Mouse (Mus musculus) midbrain, embryonic 15.5 days (tissue): ENCODE results near the gene Pea15a. TPM values are rescaled to one million over a fixed set of nuclear protein-coding genes. Genes with fewer than 3 reads are reported as not detected.
"Not testable (repeated sequence)": the region's sequence is repeated elsewhere in the genome, so short reads cannot be mapped to it uniquely, and the experiment has no call there.

Experiments used
- ATAC-seq: fragments of 200-750 bp; cut with Nextera tagmentation; replicated peaks from 2 replicates; pipeline ENCODE4 v1.8.0; 2017; ENCODE audit warnings: moderate TSS enrichment
- H3K27ac ChIP-seq: fragments of 300-500 bp; sonication (generic); 2 replicates; pipeline ENCODE4 v1.5.1; 2015; ENCODE audit warnings: mild to moderate bottlenecking, inconsistent platforms
- H3K27me3 ChIP-seq: fragments of 300-500 bp; sonication (generic); replicated peaks from 2 replicates; pipeline ENCODE4 v1.6.1; 2015; ENCODE audit warnings: inconsistent platforms
- H3K36me3 ChIP-seq: fragments of 300-500 bp; sonication (generic); replicated peaks from 2 replicates; pipeline ENCODE4 v1.6.1; 2015; ENCODE audit warnings: inconsistent platforms
- H3K4me1 ChIP-seq: fragments of 300-500 bp; sonication (generic); 2 replicates; pipeline ENCODE4 v1.6.1; 2015; ENCODE audit warnings: inconsistent platforms
- H3K4me2 ChIP-seq: fragments of 300-500 bp; sonication (generic); 2 replicates; pipeline ENCODE4 v1.6.1; 2015; ENCODE audit warnings: inconsistent platforms, mild to moderate bottlenecking, moderate library complexity
- H3K4me3 ChIP-seq: fragments of 300-500 bp; sonication (generic); 2 replicates; pipeline ENCODE4 v1.5.1; 2015; ENCODE audit warnings: mild to moderate bottlenecking, inconsistent platforms
- H3K9ac ChIP-seq: fragments of 300-500 bp; sonication (generic); 2 replicates; pipeline ENCODE4 v1.6.1; 2015; ENCODE audit warnings: mild to moderate bottlenecking, inconsistent platforms
- H3K9me3 ChIP-seq: fragments of 300-500 bp; sonication (generic); 2 replicates; pipeline ENCODE4 v1.6.1; 2016; ENCODE audit warnings: inconsistent platforms
- WGBS: fragments of 180-500 bp; shearing (Covaris S2); methylation state at CpG from one replicate; pipeline ENCODE4 v1.1.7; 2015; ENCODE audit warnings: mixed read lengths; 5-methylcytosine and 5-hydroxymethylcytosine counted together
- polyA plus RNA-seq: library from polyadenylated mRNA; unstranded; fragments of >200 nt; fragmentation: Nextera tagmentation; extraction: Ambion mirVana; gene quantifications from 2 replicates; pipeline ENCODE4 v1.2.1, GENCODE M21; 2015

Gene Pea15a
- 437 and 473 TPM in 2 replicates for polyA plus RNA-seq

DNA sequence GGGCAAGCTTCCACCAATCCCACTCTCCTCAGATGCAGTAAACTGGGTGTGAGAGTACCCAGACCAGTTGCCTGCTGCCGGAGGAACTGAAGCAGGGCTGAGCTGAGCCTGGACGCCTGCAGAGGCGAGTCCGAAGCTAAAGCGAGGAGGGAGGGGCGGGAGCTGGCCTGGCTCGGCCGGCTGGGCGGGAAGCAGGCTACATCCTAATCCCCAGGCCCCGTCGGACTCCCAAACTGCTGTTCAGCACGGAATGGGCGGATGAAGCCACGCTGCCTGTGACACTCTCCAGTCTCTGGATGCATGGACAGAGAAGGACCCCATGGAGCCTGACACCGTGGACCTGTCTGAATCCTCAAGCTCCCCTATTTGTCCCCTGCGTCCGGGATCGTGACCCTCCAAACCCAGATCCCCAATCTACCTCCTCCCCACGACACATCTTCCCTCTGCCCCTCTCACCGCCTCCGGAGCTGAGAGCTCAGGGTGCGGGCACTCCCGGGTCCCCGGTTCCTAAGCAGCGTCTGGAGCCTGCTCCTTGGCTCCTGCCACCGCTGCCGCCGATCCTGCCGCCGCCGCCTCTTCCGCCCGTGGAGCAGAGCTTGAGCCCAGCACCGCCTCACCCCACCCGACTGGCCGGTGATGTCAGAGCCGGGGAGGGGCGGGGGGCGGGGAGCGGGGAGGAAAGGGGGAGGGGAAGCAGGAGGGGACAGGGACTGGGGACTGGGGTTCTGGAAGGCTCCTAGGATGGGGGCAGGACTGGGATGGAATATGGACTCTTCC is at the start of gene Pea15a:
Gene Pea15a (minus strand): TSS at position 664 of the 777 bp plus-strand sequence.
- peak within 1 kb of the TSS; percentile 89 for H3K4me3 ChIP-seq
- under 1% methylated on average over 38 of the region's 40 CpGs for WGBS
- peaks cover 55% of the 10 kb centered on the region for H3K4me1 ChIP-seq
- H3K9ac ChIP-seq: peak within 1 kb of the TSS; percentile 97
- H3K27ac ChIP-seq: peak within 1 kb of the TSS; percentile 96
- H3K4me2 ChIP-seq: peak within 1 kb of the TSS; percentile 83
- H3K27me3 ChIP-seq: no peaks in the 10 kb centered on the region
- no peaks in the 10 kb centered on the region for H3K36me3 ChIP-seq
- peak; percentile 81 for ATAC-seq
- no peaks in the 10 kb centered on the region for H3K9me3 ChIP-seq

DNA sequence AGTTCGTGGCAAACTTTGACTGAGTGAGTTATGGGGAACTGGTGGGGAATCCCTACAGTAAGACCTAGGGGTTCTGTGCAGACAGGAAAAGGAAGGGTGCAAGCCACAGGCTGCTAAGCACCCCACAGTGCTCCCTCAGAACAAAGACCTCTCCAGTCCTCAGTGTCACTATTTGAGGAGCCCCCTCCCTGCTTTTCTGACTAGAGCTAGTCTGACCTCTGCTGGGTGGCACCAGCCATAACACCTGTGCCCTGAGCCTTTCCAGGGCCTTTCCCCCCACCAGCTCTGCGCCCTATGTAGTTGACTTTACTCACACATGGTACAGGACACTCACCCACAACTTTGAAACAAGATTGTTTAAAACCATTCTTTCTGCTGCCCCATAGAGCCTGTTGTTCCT is 41.1 kb upstream of the Pea15a start:
- Histone ChIP-seq H3K9me3 (no peaks in the 10 kb centered on the region), H3K4me1 (no peaks in the 10 kb centered on the region), H3K4me2 (no peak overlapping the region), H3K27ac (no peak overlapping the region), H3K36me3 (no peaks in the 10 kb centered on the region), H3K4me3 (no peak overlapping the region), H3K9ac (no peak overlapping the region), H3K27me3 (no peaks in the 10 kb centered on the region)
- 0 out of 2 replicates have a peak, but pooled peaks have one; percentile 33 for ATAC-seq
- 41% methylated on average over 2 of the region's 2 CpGs for WGBS

DNA sequence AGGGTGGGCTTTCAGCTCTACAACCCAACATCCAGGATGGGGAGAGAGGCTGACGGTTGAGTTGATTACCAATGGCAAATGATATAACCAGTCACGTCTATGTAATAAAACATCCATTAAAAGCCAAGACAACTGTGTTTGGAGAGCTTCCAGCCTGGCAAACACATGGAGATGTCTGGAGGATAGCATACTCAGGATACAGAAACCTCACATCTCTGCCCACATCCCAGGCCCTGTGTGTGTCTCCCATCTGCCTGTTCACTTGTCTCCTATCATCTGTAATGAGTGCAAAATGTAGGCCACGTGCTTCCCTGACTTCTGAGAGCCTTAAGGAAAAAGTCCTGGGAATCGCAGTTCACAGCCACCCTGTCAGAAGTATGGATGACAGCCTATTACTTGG is 40.6 kb upstream of the Pea15a start:
- H3K27ac ChIP-seq: no peak overlapping the region
- no peak overlapping the region for H3K4me3 ChIP-seq
- no peaks in the 10 kb centered on the region for H3K36me3 ChIP-seq
- ATAC-seq: no peak
- WGBS: 77% methylated on average over 4 of the region's 4 CpGs
- no peaks in the 10 kb centered on the region for H3K27me3 ChIP-seq
- H3K9me3 ChIP-seq: no peaks in the 10 kb centered on the region
- H3K4me2 ChIP-seq: no peak overlapping the region
- no peaks in the 10 kb centered on the region for H3K4me1 ChIP-seq
- no peak overlapping the region for H3K9ac ChIP-seq

DNA sequence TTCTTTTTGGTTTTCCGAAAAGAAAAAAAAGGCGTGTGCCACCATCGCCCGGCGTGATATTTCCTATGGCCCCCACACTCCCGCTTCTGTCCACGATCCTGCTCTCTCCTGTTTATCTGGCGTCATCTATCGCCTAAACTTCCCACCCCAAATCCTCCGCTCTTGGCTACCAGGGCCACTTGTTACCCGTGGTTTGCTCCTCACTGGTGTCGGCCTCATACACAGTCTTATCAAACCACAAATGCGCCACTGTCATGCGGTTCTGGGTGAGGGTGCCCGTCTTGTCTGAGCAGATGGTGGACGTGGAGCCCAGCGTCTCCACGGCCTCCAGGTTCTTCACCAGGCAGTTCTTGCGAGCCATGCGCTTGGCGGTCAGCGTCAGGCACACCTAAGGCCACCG is 38.0 kb upstream of the Pea15a start:
- not testable (repeated sequence) for H3K9me3 ChIP-seq, H3K27me3 ChIP-seq, H3K9ac ChIP-seq, H3K36me3 ChIP-seq, H3K4me2 ChIP-seq, H3K4me3 ChIP-seq, ATAC-seq, H3K27ac ChIP-seq, H3K4me1 ChIP-seq
- WGBS: 53% methylated on average over 23 of the region's 23 CpGs

DNA sequence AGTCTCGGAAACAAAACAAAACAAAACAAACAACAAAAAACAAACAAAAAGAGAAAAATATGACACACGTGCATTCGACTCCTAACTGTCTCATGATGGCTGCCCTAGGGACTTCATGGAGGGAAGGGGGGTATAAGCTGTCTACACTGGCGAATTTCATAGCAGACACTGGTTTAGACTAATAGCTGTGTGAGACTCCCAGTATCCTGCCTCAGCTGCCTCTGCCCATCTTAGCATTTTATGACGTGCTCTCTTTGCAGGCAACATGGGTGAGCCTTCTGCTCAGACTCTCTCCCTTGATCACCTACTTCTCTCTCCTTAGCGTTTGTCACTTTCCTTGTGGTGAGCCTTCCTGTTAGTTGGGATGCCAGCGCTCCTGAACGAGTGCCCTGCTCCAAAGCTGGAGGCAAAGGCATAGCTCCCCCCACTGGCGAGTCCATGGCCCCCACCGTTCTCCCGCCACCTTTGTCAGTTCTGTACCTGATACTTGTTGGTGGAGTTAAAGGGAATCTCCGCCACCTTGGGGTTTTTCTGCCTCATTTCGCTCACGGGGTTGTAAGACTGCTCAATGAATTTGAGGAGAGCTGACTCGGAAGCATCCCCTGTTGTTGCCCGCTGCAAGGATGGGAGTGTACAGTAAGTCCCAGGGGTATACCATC is 37.1 kb upstream of the Pea15a start:
- H3K36me3 ChIP-seq: no peaks in the 10 kb centered on the region
- WGBS: 34% methylated on average over 16 of the region's 16 CpGs
- H3K4me2 ChIP-seq: no peak overlapping the region
- H3K4me1 ChIP-seq: no peaks in the 10 kb centered on the region
- no peak for ATAC-seq
- no peak overlapping the region for H3K27ac ChIP-seq
- H3K9me3 ChIP-seq: no peaks in the 10 kb centered on the region
- H3K4me3 ChIP-seq: no peak overlapping the region
- H3K27me3 ChIP-seq: no peaks in the 10 kb centered on the region
- no peak overlapping the region for H3K9ac ChIP-seq

DNA sequence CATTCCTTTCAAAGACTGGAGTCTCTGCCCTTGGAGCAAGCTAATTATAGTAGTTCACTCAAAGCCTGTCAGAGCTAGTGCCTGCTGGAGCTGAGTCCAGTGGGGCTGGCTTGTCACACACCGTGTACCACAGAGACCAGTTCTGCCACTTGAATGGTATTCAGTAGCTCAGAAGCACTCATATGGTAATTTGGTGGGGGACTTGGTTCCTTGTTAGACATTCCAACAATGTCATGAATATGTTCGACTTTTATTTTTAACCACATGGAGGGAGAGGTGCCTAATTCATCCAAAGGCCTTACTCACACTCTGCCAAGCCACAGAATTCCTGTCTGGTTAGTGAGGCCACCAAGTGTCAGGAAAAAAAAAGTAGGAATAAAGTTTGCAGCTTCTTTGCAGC is 35.8 kb upstream of the Pea15a start:
- Histone ChIP-seq H3K27ac (0 out of 2 replicates have a peak overlapping the region, but pooled peaks have one; percentile 5), H3K36me3 (no peaks in the 10 kb centered on the region), H3K9ac (no peak overlapping the region), H3K4me1 (no peaks in the 10 kb centered on the region), H3K27me3 (no peaks in the 10 kb centered on the region), H3K4me3 (no peak overlapping the region), H3K9me3 (no peaks in the 10 kb centered on the region), H3K4me2 (no peak overlapping the region)
- ATAC-seq: peak; percentile 76
- WGBS: 15% methylated on average over 2 of the region's 2 CpGs

DNA sequence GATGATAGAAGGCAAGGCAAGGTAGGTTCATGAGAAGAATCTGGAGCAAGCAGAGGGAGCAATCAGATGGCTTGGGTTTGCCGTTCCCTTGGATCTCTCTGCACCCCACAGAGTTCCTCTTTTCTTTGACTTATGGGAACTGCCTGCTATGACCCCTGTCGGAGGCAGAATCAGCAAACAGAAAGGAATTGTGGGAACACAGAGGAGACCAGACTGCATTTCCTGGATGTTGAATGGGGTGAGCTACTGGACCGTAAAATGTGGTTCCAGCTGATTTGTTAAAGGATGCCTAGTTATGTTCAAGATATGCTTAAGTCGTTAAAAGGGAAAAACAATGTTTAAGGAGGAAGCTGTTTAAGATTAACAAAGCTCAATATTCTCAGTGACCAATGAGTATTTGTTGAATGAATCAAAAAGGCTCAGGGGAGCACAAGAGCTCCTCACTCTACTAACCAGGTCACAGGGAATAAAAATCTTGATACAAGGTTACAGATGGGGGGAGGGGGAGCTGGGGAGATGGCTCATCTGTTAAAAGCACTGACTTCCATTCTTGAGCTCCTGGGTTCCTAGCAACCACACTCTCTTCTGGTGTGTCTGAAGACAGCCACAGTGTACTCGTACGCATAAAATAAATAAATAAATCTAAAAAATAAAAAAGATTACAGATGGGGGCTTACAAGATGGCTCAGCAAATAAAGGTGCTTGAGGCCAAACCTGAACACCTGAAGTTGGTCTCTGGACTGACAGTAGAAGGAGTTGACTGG is 34.5 kb upstream of the Pea15a start:
- WGBS: 28% methylated on average over 6 of the region's 6 CpGs
- H3K9me3 ChIP-seq: no peaks in the 10 kb centered on the region
- no peak overlapping the region for H3K9ac ChIP-seq
- no peaks in the 10 kb centered on the region for H3K27me3 ChIP-seq
- H3K4me1 ChIP-seq: no peaks in the 10 kb centered on the region
- no peaks in the 10 kb centered on the region for H3K36me3 ChIP-seq
- no peak overlapping the region for H3K4me2 ChIP-seq
- no peak overlapping the region for H3K4me3 ChIP-seq
- no peak overlapping the region for H3K27ac ChIP-seq
- no peak for ATAC-seq

DNA sequence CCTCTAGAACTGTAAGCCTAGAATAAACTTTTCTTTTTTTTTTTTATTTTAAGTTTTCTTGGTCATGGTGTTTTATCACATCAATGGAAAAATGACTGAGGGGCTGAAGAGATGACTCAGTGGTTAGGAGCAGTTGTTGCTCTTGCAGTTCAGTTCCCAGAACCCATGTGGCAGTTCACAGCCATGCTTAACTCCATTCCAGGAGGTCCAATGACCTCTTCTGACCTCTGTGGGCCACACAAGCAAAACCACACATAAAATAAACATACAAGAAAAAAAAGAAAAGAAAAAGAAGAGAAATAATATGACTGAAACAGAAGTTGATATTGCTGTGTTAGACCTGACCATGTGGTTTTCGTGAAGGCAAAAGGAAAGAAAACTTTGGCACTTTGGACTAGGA is 22.6 kb upstream of the Pea15a start:
- no peak for ATAC-seq
- Histone ChIP-seq H3K27ac (no peak overlapping the region), H3K9ac (no peak overlapping the region), H3K4me2 (no peak overlapping the region), H3K4me3 (no peak overlapping the region), H3K9me3 (no peaks in the 10 kb centered on the region), H3K27me3 (no peaks in the 10 kb centered on the region), H3K36me3 (no peaks in the 10 kb centered on the region), H3K4me1 (no peaks in the 10 kb centered on the region)
- 91% methylated on average over 1 of the region's 1 CpGs for WGBS

DNA sequence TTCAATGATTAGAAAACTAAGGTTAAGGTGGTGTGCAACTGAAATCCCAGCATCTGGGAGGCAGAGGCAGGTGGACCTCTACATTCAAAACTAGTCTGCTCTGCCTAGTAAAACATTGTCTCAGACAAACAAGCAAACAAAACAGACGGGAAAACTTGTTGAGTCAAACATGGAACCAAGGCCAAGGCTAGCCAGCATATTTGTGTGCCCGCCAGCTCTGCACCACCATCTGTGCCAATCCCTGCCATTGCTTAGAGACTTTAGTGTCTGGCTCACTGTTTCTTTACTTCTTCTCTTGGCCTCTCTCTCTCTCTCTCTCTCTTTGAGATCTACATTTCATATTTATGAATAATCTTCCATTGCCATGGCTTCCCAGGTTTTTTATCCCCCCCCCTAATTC is 21.6 kb upstream of the Pea15a start:
- H3K27ac ChIP-seq: no peak overlapping the region
- no peak overlapping the region for H3K4me3 ChIP-seq
- no peaks in the 10 kb centered on the region for H3K9me3 ChIP-seq
- no peaks in the 10 kb centered on the region for H3K27me3 ChIP-seq
- ATAC-seq: no peak
- H3K9ac ChIP-seq: no peak overlapping the region
- H3K4me1 ChIP-seq: no peaks in the 10 kb centered on the region
- WGBS: 81% methylated on average over 2 of the region's 2 CpGs
- no peaks in the 10 kb centered on the region for H3K36me3 ChIP-seq
- no peak overlapping the region for H3K4me2 ChIP-seq

DNA sequence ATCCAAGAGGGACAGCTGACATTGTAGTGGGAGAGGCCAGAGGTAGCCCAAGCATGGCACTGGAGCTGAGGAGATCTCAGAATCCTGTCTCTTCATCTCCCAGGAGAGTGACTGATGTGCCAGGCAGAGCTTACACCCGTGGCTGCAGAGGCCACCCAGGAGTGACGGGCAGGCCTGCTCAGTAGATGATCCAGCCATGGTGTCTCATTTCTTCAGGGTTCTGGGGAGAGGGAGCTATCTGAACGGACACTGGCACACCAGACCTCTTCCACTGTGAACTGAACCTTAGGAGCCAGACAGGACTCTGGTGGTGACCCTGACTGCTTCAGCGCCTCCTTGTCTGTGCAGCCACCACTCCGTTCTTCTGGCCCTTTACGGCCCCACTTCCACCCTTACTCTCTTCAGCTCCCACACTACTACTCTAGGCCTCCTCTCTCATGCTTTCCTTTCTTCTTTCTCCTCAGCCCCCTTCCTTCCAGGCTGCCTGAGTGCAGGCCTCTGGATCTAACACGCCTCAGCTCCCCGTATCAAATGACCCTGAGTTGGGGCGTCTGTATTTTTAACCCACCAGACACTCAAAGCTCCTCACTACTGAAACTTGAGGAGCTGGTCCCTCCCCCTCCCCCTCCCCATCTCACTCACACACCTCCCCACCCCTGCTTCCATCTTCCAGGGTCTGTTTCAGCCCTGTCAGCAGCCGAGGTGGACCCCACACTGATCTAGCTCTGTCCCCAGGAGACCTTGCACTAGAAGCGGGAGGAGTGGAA is 14.9 kb upstream of the Pea15a start:
- Histone ChIP-seq H3K9me3 (no peaks in the 10 kb centered on the region), H3K4me2 (no peak overlapping the region), H3K27me3 (no peaks in the 10 kb centered on the region), H3K9ac (no peak overlapping the region), H3K36me3 (no peaks in the 10 kb centered on the region), H3K4me3 (no peak overlapping the region), H3K27ac (no peak overlapping the region), H3K4me1 (peaks cover 20% of the 10 kb centered on the region)
- 42% methylated on average over 11 of the region's 11 CpGs for WGBS
- no peak for ATAC-seq

DNA sequence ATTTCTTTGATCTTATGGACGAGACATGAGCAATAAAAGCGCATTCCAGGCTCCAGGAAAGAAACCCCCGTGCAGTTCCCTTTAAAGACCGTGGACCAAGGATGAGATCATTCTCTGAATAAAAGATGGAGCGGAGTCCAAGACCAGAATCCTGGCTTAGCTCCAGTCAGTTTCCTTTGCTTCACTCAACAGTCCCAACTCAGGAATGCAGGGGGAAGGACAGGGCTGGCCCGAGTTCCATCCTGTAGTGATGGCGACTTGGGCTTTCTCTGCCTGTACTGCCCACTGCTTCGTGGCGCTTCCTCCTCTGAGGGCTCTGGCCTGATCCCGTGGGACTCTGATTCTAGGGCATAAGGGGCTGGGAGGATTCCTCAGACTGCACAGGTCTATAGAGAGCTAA is 13.8 kb upstream of the Pea15a start:
- Histone ChIP-seq H3K4me1 (peaks cover 20% of the 10 kb centered on the region), H3K4me2 (no peak overlapping the region), H3K27me3 (no peaks in the 10 kb centered on the region), H3K27ac (peak overlapping the region; percentile 42; the same call in 1 of the 2 replicates), H3K9me3 (no peaks in the 10 kb centered on the region), H3K4me3 (no peak overlapping the region), H3K9ac (no peak overlapping the region), H3K36me3 (no peaks in the 10 kb centered on the region)
- WGBS: 36% methylated on average over 10 of the region's 10 CpGs
- ATAC-seq: peak; percentile 28; the same call in 1 of the 2 replicates
